Mouse (Mus musculus) right cerebral cortex, adult 18-20 months (tissue): ENCODE results near the gene D430041D05Rik.
A peak's percentile ranks its signal among the peaks of the same experiment; 100 is the strongest.
"Not testable (repeated sequence)": the region's sequence is repeated elsewhere in the genome, so short reads cannot be mapped to it uniquely, and the experiment has no call there.

Experiments used
- DNase-seq: peaks from one replicate; pipeline ENCODE4 v3.0.0; 2022; ENCODE audit warnings: mixed read lengths

D430041D05Rik gene

GRCm38 (mm10) chr2:104111170-104111797 lies 299.5 kb downstream of the D430041D05Rik start:
- not testable (repeated sequence) for DNase-seq

GRCm38 (mm10) chr2:104110031-104110430 lies 300.8 kb downstream of the D430041D05Rik start:
- DNase-seq: no peak

DNA sequence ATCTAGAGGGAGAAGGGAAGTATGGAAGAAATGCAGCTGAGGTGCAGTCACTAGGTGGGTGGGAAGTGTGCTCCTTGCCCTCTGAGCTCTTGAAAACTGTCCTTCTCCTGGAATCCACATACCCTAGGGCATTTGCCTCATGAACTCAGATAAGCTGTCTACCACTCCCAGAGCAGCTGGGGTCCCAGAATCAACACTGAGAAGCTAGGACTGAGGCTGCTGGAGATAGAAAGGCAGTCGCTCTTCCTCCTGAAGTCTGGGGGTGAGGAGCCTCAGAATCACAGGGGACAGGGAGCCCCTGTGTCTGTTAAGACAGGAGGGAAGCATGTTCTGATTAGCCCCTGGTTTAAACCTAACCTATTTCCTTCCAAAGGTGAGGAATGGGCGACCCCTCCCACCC lies 301.3 kb downstream of the D430041D05Rik start:
- no peak for DNase-seq

DNA sequence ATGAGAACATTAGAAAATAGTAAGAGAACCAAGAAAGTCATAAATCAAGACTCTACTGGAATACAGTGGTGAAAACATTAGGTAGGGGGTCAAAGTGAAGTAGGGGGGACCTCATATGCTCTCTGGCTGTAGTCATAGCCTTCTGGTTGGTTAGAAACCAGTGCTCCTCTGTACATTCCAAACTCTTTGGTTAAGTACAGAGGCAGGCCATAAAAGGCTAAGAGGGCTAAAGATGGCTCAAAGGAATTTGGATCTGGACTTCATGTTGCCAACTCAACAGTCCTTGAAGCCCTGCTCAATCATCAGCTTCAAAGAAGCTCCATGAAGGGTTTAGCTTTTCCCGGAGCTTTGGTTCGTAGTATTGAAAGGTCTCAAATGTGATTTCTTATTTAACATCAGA lies 301.8 kb downstream of the D430041D05Rik start:
- not testable (repeated sequence) for DNase-seq

DNA sequence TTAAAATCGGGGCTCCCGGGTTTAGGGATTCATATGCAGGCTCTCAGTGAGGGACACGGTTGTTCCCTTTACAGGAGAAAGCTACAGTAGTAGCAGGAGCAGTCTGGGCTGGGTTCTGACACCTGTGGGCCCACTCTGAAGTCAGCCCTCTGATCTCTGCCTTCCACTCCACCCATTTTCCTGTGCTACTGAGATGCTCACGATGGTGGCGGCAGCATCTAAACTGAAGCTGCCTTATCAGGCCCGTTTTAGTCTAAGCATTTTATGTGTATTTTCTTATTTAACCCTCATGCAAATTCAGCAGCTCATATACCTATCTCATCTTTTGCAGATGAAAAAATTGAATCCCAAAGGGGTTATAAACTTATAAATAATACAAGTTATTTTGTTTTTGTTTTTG lies 306.0 kb downstream of the D430041D05Rik start:
- no peak for DNase-seq

DNA sequence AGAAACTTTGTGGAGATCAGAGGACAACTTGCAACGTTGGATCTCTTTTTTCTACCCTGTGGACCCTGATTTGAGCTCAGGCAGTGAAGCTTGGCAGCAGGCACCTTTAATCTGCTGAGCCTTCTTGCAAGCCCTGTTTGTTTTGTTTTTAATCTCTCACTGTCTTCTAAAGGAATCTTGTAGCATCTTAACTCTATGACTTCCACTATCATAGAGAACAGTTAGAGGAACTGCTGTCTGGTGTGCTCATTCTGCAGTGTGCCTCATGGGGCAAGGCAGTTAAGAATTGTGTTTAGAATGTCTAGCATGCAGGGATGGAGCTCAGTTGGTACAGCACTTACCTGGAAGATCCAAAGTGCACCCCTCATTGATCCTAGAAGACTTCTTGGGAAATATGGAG lies 310.9 kb downstream of the D430041D05Rik start:
- no peak for DNase-seq

DNA sequence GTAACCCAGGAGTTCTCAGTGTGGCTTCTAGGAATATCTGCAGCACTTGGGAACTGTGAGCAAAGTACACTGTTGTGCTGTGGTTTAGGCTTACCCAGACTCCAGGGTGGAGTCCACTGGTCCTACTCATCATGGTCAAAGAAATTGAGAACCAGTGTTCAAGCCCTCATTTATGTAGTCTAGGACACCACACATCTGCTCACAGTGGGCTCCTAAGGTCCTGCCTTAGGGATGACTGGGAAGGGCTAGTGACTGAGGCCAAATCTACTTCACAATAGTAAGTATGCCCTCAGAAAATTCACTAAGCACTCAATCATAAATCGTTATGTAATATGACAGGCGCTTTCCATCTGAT lies 311.6 kb downstream of the D430041D05Rik start:
- DNase-seq: no peak

- no peak for DNase-seq
Observed at GRCm38 (mm10) chr2:104098529-104099230, 312.1 kb downstream of the D430041D05Rik start.

GRCm38 (mm10) chr2:104097396-104097795 lies 313.4 kb downstream of the D430041D05Rik start:
- DNase-seq: not testable (repeated sequence)

DNA sequence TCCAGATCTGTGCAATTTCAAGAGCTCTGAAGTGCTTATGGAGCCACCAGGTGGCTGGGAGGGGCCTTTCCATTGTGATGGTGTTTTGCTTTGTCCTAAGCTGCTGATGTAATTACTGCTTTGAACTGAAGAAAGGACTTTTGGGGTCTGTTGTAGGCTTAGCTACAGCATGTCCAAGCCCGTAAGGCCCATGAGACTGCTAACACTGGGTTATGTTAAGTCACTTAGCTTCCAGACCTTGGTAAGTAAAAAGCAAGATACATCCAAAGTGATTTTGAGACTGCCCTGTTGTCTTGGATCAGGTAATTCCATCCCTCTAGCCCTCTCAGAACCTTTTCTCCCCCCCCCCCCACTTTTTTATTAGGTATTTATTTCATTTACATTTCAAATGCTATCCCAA lies 314.0 kb downstream of the D430041D05Rik start:
- not testable (repeated sequence) for DNase-seq

DNA sequence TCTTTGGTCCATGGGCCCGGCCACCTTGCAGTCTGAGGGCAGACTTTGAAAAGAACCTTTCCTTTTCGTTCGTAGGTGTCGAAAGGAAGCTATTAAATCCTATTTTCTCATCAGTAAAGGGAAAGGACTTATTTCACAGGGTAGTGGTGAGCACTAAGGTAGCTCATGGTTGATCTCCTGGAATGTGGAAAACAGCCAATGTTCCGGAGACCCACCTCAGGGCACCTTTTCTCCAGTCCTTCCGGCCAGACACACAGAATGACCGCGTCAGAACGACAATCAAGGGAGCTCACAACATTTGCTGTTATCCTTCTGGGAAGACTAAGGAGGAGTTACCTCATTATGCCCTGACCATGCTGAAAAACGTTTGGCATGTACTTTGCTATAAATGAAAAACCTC lies 314.6 kb downstream of the D430041D05Rik start:
- no peak for DNase-seq

DNA sequence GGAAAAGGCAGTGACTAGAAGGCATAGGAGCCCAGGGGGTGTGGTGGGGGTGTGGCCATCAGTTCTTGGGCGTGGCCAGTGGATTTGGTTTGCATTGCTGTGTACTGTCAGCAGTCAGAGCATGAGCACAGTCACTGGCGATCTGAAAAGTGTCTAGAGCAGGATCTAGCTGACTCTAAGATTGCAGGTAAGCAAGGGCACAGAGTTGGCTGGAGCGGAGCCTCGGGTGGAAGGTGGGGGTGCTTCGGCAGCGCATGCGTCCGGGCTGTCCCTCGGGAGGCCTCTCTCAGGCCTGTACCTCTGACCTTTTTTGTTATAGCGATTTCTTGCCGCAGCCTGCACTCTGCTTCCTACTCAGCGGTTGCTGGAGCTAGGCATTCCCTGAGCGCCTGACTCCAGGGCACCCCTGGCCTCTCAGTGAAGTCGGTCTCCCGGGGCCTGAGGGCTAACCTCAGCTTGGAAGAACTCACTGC lies 315.0 kb downstream of the D430041D05Rik start, which contains the start of gene Cd59a:
Gene Cd59a (plus strand): TSS at position 61 of the 473 bp plus-strand sequence.
- DNase-seq: peak; percentile 54

DNA sequence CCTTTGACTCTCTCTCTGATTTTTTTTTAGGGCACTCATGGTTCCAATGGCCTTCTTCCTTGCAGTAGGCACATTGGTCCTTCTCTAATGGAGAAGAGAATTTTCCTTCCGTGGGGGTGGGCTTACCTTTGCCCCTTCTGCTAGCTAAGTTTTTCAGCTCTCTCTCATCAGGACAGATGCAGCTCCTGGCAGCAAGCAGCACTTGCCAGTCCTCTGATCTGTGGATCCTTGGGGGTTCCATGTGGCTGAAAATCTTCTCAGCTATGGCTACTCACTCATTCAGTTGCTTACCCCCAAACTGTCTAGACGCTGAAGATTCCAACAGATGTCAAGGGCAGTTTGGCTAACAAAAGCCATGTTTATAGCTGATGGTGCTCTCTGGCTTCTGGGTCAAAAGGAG lies 317.5 kb downstream of the D430041D05Rik start:
- no peak for DNase-seq
